Mouse (Mus musculus) hindbrain, postnatal 0 days (tissue): ENCODE measurements around the gene Rangap1. TPM values are rescaled to one million over a fixed set of nuclear protein-coding genes. Genes with fewer than 3 reads are reported as not detected.
A peak's percentile ranks its signal among the peaks of the same experiment; 100 is the strongest.

Source experiments
- ATAC-seq: fragments of 200-750 bp; cut with Nextera tagmentation; 2 replicates; pipeline ENCODE4 v1.8.0; 2017; ENCODE audit warnings: mild to moderate bottlenecking, moderate TSS enrichment, moderate library complexity
- DNase-seq: peaks from one replicate; pipeline ENCODE4 v3.0.0-alpha.2; 2015; ENCODE audit warnings: low spot score
- H3K27ac ChIP-seq: fragments of 300-500 bp; sonication (generic); 2 replicates; pipeline ENCODE4 v1.5.1; 2014; ENCODE audit warnings: mild to moderate bottlenecking
- H3K27me3 ChIP-seq: fragments of 300-500 bp; sonication (generic); 2 replicates; pipeline ENCODE4 v1.6.1; 2014; ENCODE audit warnings: low read length, mixed read lengths; ENCODE audit not compliant: insufficient read depth
- H3K36me3 ChIP-seq: fragments of 300-500 bp; sonication (generic); 2 replicates; pipeline ENCODE4 v1.6.1; 2014; ENCODE audit warnings: low read length, mixed read lengths; ENCODE audit not compliant: insufficient read depth
- H3K4me1 ChIP-seq: fragments of 300-500 bp; sonication (generic); 2 replicates; pipeline ENCODE4 v1.6.1; 2014; ENCODE audit warnings: antibody characterized with exemption, low read length, mixed read lengths; ENCODE audit not compliant: insufficient read depth
- H3K4me2 ChIP-seq: fragments of 300-500 bp; sonication (generic); 2 replicates; pipeline ENCODE4 v1.6.1; 2014; ENCODE audit warnings: low read depth, mild to moderate bottlenecking, low read length, moderate library complexity, mixed read lengths
- H3K4me3 ChIP-seq: fragments of 300-500 bp; sonication (generic); 2 replicates; pipeline ENCODE4 v1.5.1; 2014; ENCODE audit warnings: low read length
- H3K9ac ChIP-seq: fragments of 300-500 bp; sonication (generic); replicated peaks from 2 replicates; pipeline ENCODE4 v1.6.1; 2014; ENCODE audit warnings: mild to moderate bottlenecking, low read length, moderate library complexity, mixed read lengths
- H3K9me3 ChIP-seq: fragments of 300-500 bp; sonication (generic); 2 replicates; pipeline ENCODE4 v1.6.1; 2016; ENCODE audit warnings: low read length, mixed read lengths
- CTCF ChIP-seq: IDR thresholded peaks from 2 replicates; pipeline ENCODE4 v1.5.1; 2016; ENCODE audit warnings: antibody characterized with exemption, control low read depth, low read depth
- WGBS: fragments of 180-500 bp; shearing (Covaris S2); extraction: QIAGEN DNeasy Blood & Tissue Kit; methylation state at CpG from one replicate; pipeline ENCODE4 v1.1.7; 2014; 5-methylcytosine and 5-hydroxymethylcytosine counted together
- polyA plus RNA-seq: library from polyadenylated mRNA; unstranded; fragments of >200 nt; fragmentation: Nextera tagmentation; extraction: Ambion mirVana; gene quantifications from 2 replicates; pipeline ENCODE4 v1.2.1, GENCODE M21; 2015
- total RNA-seq: library from RNA; depleted of rRNA; stranded (reverse); fragments of >200 nt; gene quantifications from 2 replicates; pipeline ENCODE4 v1.2.3, GENCODE M21; 2014; rRNA removed

The Rangap1 gene
- total RNA-seq (147 and 151 TPM in 2 replicates), polyA plus RNA-seq (124 and 128 TPM in 2 replicates)

DNA sequence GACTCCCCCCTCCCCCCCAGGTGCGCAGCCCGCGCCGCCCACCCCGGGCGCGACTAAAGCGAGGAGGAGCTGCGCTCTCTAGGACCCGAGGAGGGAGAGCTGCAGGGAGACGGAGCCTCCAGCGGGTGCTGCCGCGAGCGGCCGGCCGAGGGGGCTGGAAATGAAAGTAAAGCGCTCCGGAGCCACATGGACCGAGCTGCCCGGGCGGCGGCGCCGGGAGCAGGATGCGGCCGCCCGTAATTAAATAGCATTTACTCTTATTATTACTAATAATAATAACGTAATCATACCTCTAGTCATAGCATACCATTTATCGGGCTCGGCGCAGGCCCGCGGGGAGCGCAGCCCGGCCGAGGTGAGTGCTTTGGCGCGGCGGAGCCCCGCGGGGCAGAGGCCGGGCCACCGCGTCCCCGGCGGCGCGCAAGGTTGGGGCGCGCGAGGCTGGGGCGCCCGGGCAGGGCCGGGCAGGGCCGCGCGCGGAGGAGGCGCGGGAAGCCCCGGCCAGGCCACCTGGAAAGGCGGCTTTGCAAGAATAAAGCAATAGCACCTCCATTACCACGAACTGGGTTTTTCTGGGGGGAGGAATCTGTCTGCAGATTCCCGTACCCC, at the start of gene Rangap1, which contains the start of gene Zc3h7b:
Gene Rangap1, minus strand, starts transcription at position 539 of the 609 bp plus-strand sequence.
Gene Zc3h7b, plus strand, starts transcription at position 66 of the 609 bp plus-strand sequence.
- Histone ChIP-seq H3K4me1 (peaks cover 7% of the 10 kb centered on the region; the same call in 1 of the 2 replicates), H3K9me3 (no peaks in the 10 kb centered on the region), H3K27ac (peak within 1 kb of the TSS; percentile 95), H3K4me3 (peak within 1 kb of the TSS; percentile 80), H3K4me2 (peak within 1 kb of the TSS; percentile 77), H3K27me3 (no peaks in the 10 kb centered on the region), H3K9ac (peak within 1 kb of the TSS; percentile 95), H3K36me3 (no peaks in the 10 kb centered on the region)
- DNase-seq (peak; percentile 85), ATAC-seq (peak; percentile 82)
- peak; percentile 23; the same call in 1 of the 2 replicates for TF ChIP-seq CTCF
- WGBS: under 1% methylated on average over 64 of the region's 65 CpGs

DNA sequence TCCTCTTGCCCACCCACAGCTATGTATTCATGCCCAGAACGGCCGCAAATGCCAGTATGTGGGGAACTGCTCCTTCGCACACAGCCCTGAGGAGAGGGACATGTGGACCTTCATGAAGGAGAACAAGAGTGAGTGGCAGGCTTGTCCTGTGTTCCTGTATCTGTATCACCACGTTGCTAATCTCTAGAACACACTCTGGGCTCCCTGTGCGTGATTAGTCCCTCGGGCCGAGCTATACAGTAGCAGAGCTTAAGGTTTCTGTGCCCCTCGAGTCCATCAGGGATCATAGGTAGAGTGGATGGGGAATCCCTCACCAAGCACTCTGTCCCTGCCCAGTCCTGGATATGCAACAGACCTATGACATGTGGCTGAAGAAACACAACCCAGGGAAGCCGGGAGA, 47.1 kb upstream of the Rangap1 start:
- TF ChIP-seq CTCF: no peak
- no peak for ATAC-seq
- no peak for DNase-seq
- H3K4me2 ChIP-seq: no peak overlapping the region
- no peaks in the 10 kb centered on the region for H3K4me1 ChIP-seq
- no peak overlapping the region for H3K4me3 ChIP-seq
- H3K36me3 ChIP-seq: peaks cover 36% of the 10 kb centered on the region
- H3K9me3 ChIP-seq: no peaks in the 10 kb centered on the region
- 94% methylated on average over 9 of the region's 9 CpGs for WGBS
- no peak overlapping the region for H3K9ac ChIP-seq
- H3K27ac ChIP-seq: no peak overlapping the region
- no peaks in the 10 kb centered on the region for H3K27me3 ChIP-seq

DNA sequence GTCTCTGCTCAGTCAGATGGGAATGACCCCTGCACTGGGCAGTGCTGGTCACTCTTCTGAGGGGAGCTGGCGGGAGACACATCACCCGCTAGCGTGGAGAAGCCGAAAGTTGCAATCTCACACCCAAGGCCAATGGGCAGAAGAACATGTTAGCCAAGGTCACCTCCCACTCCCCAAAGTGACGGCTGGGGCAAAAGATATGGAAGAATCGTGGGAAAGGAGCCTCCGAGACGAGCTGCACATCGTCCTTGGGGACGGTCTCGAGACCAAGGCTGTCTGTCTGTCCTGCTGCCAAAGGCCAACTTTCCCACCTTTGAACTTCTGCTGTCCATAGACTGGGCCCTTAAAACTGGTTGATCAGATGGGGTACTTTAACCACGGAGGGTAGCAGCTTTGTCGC, 42.2 kb upstream of the Rangap1 start:
- Histone ChIP-seq H3K27ac (no peak overlapping the region), H3K4me2 (no peak overlapping the region), H3K36me3 (peaks cover 55% of the 10 kb centered on the region), H3K27me3 (no peaks in the 10 kb centered on the region), H3K4me3 (no peak overlapping the region), H3K9ac (no peak overlapping the region), H3K4me1 (no peaks in the 10 kb centered on the region), H3K9me3 (no peaks in the 10 kb centered on the region)
- 94% methylated on average over 13 of the region's 13 CpGs for WGBS
- no peak for TF ChIP-seq CTCF
- DNase-seq (no peak), ATAC-seq (no peak)

DNA sequence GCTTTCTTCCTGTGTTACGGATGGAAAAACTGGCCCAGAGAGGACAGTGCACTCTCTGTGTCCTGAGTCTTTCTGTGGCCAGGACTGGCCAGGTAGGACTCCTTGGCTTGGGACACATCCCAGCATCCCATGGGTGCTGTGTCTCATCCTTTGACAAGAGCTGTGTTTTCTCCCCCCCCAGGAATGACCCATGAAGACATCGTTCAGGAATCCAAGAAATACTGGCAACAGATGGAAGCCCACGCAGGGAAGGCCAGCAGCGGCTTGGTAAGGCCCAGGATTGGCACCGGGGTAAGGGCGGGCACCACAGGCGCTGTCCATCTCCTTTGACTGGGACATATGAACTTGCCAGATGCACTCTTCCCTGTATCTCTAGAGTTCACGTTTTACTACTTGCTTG, 40.4 kb upstream of the Rangap1 start:
- no peaks in the 10 kb centered on the region for H3K9me3 ChIP-seq
- H3K27me3 ChIP-seq: no peaks in the 10 kb centered on the region
- DNase-seq (no peak), ATAC-seq (no peak)
- WGBS: 88% methylated on average over 8 of the region's 8 CpGs
- H3K4me2 ChIP-seq: no peak overlapping the region
- H3K4me1 ChIP-seq: no peaks in the 10 kb centered on the region
- H3K27ac ChIP-seq: no peak overlapping the region
- no peak overlapping the region for H3K9ac ChIP-seq
- H3K36me3 ChIP-seq: peaks cover 62% of the 10 kb centered on the region
- H3K4me3 ChIP-seq: no peak overlapping the region
- no peak for TF ChIP-seq CTCF

DNA sequence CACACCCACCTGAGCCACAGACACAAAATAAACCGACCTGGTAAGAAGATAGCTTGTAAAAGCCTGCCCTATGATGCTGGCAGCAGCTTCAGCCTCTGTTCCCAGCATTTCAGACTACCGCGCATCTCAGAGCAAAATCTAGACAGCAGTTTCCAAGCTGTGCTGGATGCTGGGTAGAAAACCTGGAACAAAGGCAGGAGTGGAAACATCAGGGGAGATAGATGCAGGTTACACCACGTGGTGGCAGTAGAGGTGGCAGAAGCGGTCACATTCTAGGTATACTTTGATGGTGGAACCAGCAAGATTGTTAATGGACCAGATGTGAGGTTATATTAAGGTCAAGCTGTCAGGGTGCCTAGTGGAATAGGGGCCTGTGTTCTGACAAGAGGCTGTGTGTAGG, 39.4 kb upstream of the Rangap1 start:
- peaks cover 68% of the 10 kb centered on the region for H3K36me3 ChIP-seq
- H3K4me2 ChIP-seq: no peak overlapping the region
- no peak overlapping the region for H3K4me3 ChIP-seq
- H3K9me3 ChIP-seq: no peaks in the 10 kb centered on the region
- H3K27me3 ChIP-seq: no peaks in the 10 kb centered on the region
- TF ChIP-seq CTCF: peak; percentile 53
- WGBS: 76% methylated on average over 5 of the region's 5 CpGs
- H3K4me1 ChIP-seq: no peaks in the 10 kb centered on the region
- no peak overlapping the region for H3K9ac ChIP-seq
- DNase-seq: peak; percentile 35
- no peak for ATAC-seq
- H3K27ac ChIP-seq: no peak overlapping the region

DNA sequence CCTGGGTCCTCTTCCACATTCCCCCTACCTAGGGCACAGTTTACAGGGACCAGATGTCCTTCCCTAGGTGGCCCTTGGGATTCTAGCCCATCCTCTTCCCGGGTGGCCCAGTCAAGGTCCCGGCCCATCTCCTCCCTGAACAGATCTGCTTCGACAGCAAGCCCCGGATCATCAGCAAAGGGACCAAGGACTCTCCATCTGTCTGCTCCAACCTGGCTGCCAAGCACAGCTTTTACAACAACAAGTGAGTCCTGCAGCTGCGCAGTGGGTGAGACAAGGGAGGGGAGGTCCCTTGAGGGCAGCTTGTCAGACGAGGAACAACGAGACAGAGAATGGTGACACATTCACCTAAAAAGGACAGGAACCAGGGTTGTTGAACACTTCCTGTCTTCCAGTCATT, 36.5 kb upstream of the Rangap1 start:
- no peak for TF ChIP-seq CTCF
- Histone ChIP-seq H3K4me2 (no peak overlapping the region), H3K9ac (no peak overlapping the region), H3K9me3 (no peaks in the 10 kb centered on the region), H3K27me3 (no peaks in the 10 kb centered on the region), H3K4me3 (no peak overlapping the region), H3K27ac (no peak overlapping the region), H3K36me3 (peaks cover 83% of the 10 kb centered on the region), H3K4me1 (no peaks in the 10 kb centered on the region)
- ATAC-seq (no peak), DNase-seq (peak; percentile 18)
- 60% methylated on average over 7 of the region's 7 CpGs for WGBS
